Mouse (Mus musculus): ENCODE measurements at regions not wholly inside any gene's neighbourhood (a gene's known extent, or its start where the extent isn't known, plus 50 kb on each side); places are given as distances from the start of the nearest gene placed in this dataset.

DNA sequence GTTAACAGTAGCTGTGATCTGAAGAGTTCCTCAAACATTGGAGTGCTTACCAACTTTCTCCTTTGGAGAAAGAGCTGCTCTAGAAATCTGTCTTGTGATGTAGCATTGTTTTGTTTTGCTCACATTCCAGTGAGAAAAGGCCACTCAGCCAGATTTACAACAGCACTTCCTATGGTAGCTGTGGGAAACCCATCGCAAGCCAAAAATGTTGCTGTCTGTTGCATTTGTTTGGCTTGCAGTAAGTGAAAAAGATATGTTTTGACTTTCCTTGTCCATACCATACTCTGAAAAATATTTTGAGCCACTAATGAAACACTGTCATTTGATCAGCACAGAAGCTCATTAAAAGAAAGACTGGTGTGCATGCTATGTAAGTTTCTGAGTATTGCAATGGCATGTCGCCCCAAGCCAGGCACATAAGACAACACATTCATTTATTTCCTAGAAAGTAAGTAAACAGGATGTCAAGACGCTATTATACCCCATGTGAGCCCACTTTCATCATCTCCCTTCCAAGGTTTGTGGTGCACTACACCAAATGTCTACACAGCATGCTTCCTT lies 66.2 kb downstream of the Car2 start:
- DNase-seq = peak in 1 of 2 experiments; percentile 9

- no peak for DNase-seq
Measured at GRCm38 (mm10) chr3:14952951-14953350, 66.9 kb downstream of the Car2 start.

GRCm38 (mm10) chr3:14957481-14957880 lies 71.4 kb downstream of the Car2 start:
- no peak for DNase-seq

DNA sequence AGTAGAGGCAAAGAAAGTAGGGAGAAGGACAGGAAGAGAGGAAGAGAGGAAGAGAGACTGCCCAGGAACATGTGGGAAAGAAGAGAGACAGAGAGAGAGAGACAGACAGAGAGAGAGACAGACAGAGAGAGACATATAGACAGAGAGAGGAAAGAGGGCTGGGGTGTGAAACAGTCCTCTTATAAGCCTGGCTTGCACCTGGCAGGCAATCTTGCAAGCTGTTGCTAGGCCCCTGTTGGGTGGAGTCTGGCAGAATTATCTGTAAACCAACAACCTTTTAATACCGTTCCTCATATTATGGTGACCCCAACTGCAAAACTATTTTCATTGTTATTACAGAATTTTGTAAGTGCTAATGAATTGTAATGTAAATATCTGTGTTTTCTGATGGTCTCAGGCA lies 72.2 kb downstream of the Car2 start:
- no peak for DNase-seq

GRCm38 (mm10) chr3:14959586-14959985 lies 73.5 kb downstream of the Car2 start:
- DNase-seq = peak in 1 of 2 experiments; percentile 11

- DNase-seq = no peak
Measured at GRCm38 (mm10) chr3:14964795-14965194, 78.7 kb downstream of the Car2 start.

- no peak for DNase-seq
Measured at GRCm38 (mm10) chr3:14965438-14966044, 79.5 kb downstream of the Car2 start.

- peak in 1 of 2 experiments; percentile 11 for DNase-seq
Measured at GRCm38 (mm10) chr3:14967235-14967634, 81.2 kb downstream of the Car2 start.

DNA sequence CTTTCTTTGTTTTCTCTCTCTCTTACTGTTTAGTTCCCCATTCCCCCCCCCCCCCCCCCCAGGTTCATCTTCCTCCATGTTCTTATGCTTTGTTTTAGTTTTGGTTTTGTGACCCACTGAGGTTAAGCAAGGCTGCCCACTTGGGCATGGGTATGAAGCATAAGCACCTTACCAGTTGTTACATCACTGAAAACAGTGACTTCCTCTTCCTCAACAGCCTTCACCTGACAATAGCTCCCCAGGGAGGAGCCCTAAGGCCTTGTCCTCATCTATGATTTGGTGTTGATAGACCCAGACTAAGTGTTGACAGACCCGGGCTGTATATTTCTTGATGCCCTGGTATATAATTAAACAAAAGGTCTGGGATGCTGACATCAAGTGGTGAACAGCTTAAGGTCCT lies 82.3 kb downstream of the Car2 start:
- no peak for DNase-seq

DNA sequence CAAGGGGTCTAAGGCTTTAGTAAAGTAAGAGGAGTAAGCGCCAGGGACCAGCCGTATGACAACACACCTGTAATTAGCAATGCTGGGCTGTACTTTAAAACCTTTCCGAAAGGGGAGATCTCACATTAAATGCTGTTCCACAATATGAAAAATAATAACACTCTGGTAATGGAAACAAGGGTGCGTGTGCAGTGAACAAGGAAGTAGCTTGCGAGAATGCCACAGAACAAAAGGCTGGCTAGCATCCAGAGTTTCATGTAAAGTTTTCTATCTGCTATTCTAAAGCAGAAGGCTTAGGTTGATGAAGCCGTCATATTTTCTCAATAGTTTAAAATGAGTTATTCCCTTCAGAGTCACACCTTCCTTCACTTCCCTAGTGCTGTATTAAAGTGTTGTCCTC lies 83.6 kb downstream of the Car2 start:
- DNase-seq = no peak

DNA sequence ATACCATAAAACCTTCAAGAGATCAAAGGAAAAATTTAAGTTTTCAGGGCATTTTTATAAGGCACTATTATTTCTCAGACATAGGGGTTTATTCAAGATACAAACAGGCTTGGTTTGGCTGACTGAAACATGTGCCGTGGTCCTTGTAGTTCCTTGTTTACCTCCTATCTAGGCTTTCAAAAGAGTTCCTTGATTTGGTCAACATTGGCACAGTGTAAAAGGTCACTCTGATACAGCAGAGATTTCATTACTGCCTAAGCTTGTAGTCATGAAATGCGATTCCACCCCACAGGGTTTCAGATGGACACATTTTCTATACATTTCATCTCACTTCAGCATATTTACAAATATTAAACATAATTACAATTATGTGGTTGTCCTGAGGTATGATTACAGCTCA lies 85.6 kb downstream of the Car2 start:
- no peak for DNase-seq

DNA sequence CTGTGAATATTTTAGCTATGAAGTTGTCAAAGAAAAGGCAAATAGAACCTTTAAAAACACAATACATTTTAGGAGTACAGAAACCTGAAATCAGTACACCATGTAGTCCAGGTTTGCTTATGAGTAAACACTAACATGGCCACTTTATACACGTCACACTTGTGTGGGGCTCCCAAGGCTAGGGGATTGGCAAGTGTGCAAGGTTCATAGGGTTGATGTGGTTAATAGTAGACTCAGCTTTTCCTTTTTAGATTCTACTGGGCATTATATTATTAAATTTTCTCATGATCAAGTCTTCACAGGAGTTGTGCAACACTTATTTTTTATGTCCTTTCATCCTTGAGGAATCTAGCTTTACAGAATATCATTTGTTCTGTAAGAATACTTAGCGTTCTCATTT lies 88.7 kb downstream of the Car2 start:
- no peak for DNase-seq

GRCm38 (mm10) chr3:14975203-14975602 lies 89.1 kb downstream of the Car2 start:
- no peak for DNase-seq

DNA sequence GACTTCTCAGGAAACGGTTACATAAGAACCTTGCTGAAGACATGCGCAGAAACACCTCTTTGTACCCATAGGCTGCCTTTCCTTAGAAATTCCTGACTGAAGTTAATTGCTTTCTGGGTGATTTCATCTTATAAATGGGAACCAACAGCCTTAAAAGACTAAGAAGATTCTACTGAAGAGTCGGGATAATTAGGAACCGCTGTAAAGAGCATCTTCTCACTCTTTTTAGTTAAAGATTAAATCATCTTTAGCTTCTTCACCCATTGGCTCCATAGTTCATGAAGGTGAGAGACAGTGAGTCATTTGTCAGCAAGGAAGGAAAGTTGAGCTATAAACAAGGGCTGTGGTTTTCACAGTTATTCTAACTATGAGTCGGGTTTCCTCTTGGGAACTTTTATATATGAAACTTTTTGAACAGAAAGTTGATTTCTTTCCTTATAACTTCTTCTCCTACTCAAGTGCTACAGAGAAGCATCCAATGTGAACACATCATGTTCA lies 93.1 kb downstream of the Car2 start:
- DNase-seq = no peak

DNA sequence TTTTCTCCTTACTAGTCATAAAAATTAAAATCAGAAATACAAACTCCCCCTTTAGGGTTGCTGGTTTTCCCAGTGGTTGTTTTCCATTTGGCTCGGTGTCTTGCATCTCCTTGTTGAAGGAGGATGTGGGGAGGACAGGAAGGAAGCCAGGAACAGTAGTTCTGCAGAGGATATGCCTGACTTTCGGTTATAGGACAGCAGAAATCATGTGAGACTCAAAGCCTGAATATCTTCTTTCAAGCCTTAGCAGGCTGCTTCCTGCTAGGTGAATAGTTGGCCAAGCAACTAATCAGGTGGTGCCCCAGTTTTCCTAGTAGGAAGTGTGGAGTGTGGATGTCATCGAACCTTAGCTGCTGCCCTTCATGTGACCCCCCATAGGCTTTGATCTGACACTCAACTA lies 103.6 kb downstream of the Car2 start:
- DNase-seq = no peak

DNA sequence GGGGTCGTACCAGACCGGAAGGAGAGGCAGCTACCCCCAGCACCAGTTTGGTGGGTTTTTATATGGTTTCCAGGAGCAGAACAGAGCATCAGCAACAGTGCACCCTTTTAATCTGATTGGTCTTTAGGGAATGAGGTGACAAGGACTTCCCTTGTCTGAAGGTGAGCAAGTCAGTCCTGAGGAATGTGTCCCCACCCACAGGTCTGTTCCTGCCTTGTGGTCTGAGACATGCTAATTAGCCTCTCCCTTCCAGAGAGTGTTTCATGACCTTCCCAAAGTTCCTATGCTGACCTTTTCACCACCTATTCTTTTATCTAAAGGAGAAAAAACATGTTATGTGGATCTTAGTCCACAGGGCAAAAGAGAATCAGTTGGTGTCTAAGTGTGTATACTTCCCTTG lies 107.9 kb downstream of the Car2 start:
- no peak for DNase-seq

- DNase-seq = no peak
Measured at GRCm38 (mm10) chr3:14997241-14997640, 111.2 kb downstream of the Car2 start.

DNA sequence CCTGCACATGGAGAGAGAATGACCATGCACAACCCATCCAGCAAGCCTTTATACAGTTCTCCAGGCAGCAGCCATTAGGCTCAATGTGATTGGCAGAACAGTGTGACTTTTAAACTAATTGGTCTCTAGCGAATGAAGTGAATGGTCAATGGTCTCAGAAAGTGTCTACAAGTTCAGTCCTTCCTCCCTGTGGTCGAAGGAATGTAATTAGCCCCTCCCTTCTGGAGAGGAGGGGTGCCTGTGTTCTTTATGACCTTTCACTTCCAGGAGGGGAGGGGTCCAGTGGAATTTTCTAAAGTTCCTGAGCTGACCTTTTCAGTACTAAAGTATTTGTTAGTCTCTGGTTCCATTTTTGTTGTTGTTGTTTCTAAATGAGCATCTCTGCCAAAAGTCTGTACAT lies 112.4 kb downstream of the Car2 start:
- no peak for DNase-seq

DNA sequence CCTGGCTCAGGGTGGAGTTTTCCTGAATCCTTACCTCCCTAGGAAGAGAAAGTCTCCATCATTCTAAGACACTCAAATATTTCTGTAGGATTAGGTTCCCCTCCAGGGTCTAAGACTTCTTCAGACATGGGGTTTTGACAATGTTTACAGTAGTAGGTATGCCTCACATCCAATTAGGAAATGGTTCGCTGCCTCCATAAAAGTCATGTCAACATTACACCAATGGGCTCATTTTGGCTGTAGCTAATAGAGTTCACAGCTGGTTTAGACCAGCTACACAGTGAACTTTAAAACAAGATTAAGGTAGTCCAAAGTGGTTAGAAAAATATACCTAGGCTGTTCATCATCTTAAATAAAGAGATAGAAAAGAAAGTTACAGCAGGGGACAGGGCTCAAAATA lies 113.3 kb downstream of the Car2 start:
- DNase-seq = no peak

DNA sequence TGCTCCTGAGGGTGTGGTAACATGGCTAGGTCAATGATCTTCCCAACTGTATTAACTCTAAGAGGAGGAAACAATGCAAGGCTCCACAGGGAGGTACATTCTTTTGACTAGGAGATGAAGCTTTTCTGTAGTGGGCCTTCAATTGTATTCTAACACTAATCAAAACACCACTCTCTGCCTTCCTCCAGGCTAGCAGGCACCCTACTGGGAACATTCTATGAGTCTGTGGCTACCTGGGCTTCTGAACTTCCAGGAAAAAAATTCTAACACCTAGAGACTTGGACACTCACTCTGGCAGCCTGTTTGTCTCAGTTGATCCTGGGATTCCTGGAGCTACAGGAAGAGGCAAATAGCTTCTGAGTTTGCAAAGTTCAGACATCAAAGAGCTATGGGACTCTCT lies 113.8 kb downstream of the Car2 start:
- DNase-seq = no peak

- no peak for DNase-seq
Measured at GRCm38 (mm10) chr3:15000657-15001056, 114.6 kb downstream of the Car2 start.

DNA sequence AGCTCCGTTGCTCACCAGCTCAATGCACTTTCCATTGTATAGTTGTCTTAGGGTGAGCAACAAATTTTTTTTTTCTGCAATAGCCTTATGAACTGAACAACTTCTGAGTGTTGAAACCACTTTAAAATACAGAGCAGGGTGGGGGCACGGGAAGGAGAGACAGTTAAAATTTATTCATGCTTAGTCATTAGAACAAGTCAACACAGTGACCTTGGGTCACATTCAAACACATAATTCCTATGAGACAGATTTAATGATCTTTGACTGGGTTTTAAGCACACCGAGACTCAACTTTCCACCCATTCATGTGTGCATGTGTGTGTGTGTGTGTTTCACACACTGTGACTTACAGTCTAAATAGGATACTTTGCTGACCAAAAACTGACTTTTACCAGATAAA lies 121.7 kb downstream of the Car2 start:
- DNase-seq = no peak

DNA sequence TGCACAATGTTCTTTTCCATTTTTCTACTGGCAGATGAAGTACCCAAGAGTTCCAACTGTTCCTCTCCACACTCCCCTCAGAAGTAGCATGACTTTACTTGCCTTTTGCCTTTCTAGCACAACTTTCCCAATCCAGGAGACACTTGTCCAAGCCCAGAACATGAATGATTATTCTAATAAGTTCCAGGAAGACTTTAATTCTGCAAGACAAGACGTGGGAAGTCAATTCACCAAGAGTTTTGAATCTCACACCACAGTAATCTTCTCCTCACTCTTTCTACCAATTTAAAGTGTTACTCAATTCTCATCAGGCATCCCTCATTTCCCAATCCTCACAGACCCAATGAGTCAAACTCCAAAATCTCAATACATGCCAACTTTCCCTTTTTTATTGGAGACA lies 122.4 kb downstream of the Car2 start:
- no peak for DNase-seq

- no peak for DNase-seq
Measured at GRCm38 (mm10) chr3:15009747-15010146, 123.7 kb downstream of the Car2 start.

GRCm38 (mm10) chr3:15016621-15017020 lies 130.5 kb downstream of the Car2 start:
- no peak for DNase-seq
